Mouse (Mus musculus): ENCODE measurements around the gene Clca2. TPM values are rescaled to one million over a fixed set of nuclear protein-coding genes. Genes with fewer than 3 reads are reported as not detected.
"Not testable (repeated sequence)": the region's sequence is repeated elsewhere in the genome, so short reads cannot be mapped to it uniquely, and the experiment has no call there.

The Clca2 gene
- polyA plus RNA-seq, 1 experiment from 2014 or later, result 0.25 TPM

DNA sequence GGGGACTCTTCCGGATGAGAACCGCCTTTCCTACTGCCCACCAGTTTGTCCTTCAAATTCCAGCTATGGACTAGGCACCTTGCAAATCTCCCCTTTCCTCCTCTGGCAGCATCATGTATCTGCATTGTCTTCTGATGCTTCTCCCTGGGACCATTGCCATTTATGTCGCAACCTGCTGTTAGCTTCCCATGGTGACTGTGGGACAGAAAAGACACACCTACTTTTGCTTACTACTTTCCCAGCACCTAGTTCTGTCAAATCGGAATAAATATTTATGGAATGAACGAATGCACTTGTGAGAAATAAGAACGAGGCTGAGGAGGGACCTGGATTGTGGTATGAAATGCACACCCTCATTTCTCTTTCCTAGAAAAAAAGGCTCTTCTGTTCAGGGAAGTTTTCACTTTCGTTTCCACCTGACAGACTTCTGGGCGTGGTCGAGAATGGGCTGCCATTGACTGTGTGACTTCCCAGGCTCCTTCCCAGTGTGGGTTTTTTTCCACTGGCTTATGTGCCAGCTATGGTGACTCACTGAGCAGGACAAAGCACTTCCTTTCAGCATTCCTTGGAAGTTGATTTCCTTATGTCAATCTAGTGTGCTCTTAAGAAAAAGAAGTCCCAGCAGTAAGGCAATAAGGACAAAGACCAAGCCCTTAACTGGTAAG is 2.8 kb upstream of the Clca2 start:
- Histone ChIP-seq H3K27me3 (ENCODE audit: insufficient read depth, low read length) (no peaks in the 10 kb centered on the region), H3K9me3 (ENCODE audit: low read length) (no peaks in the 10 kb centered on the region), H3K36me3 (ENCODE audit: insufficient read depth, low read length) (no peaks in the 10 kb centered on the region), H3K4me3 (ENCODE audit: low read length) (no peak overlapping the region), H3K4me2 (replicated peaks; ENCODE audit: low read depth, low read length) (no peak overlapping the region), H3K27ac (ENCODE audit: low read length) (no peak overlapping the region), H3K9ac (replicated peaks; ENCODE audit: low read length) (no peak overlapping the region), H3K4me1 (ENCODE audit: insufficient read depth, low read length) (no peaks in the 10 kb centered on the region)
- no peak for ATAC-seq (ENCODE audit: low FRiP score, low TSS enrichment)
- 82% methylated on average over 9 of the region's 9 CpGs for WGBS

- Histone ChIP-seq H3K27me3 (ENCODE audit: insufficient read depth, low read length) (no peaks in the 10 kb centered on the region), H3K27ac (ENCODE audit: low read length) (no peak overlapping the region), H3K4me2 (replicated peaks; ENCODE audit: low read depth, low read length) (no peak overlapping the region), H3K9ac (replicated peaks; ENCODE audit: low read length) (no peak overlapping the region), H3K36me3 (ENCODE audit: insufficient read depth, low read length) (no peaks in the 10 kb centered on the region), H3K9me3 (ENCODE audit: low read length) (0 out of 2 replicates have a peak, but pooled peaks cover 2% of the 10 kb centered on the region), H3K4me1 (ENCODE audit: insufficient read depth, low read length) (no peaks in the 10 kb centered on the region), H3K4me3 (ENCODE audit: low read length) (no peak overlapping the region)
- WGBS, result 29% methylated on average over 8 of the region's 8 CpGs
- ATAC-seq (ENCODE audit: low FRiP score, low TSS enrichment), result no peak
Measured at GRCm38 (mm10) chr3:145087857-145088598, 11.2 kb downstream of the Clca2 start.

GRCm38 (mm10) chr3:145086180-145086579 is 13.1 kb downstream of the Clca2 start:
- H3K4me2 ChIP-seq (replicated peaks; ENCODE audit: low read depth, low read length), result no peak overlapping the region
- no peak overlapping the region for H3K27ac ChIP-seq (ENCODE audit: low read length)
- H3K9me3 ChIP-seq (ENCODE audit: low read length), result 0 out of 2 replicates have a peak, but pooled peaks cover 2% of the 10 kb centered on the region
- no peak overlapping the region for H3K9ac ChIP-seq (replicated peaks; ENCODE audit: low read length)
- no peaks in the 10 kb centered on the region for H3K36me3 ChIP-seq (ENCODE audit: insufficient read depth, low read length)
- WGBS, result 88% methylated on average over 14 of the region's 14 CpGs
- no peaks in the 10 kb centered on the region for H3K27me3 ChIP-seq (ENCODE audit: insufficient read depth, low read length)
- H3K4me3 ChIP-seq (ENCODE audit: low read length), result no peak overlapping the region
- no peaks in the 10 kb centered on the region for H3K4me1 ChIP-seq (ENCODE audit: insufficient read depth, low read length)
- ATAC-seq (ENCODE audit: low FRiP score, low TSS enrichment), result no peak

- H3K4me3 ChIP-seq (ENCODE audit: low read length), result no peak overlapping the region
- no peaks in the 10 kb centered on the region for H3K4me1 ChIP-seq (ENCODE audit: insufficient read depth, low read length)
- 65% methylated on average over 1 of the region's 1 CpGs for WGBS
- 0 out of 2 replicates have a peak, but pooled peaks cover 2% of the 10 kb centered on the region for H3K9me3 ChIP-seq (ENCODE audit: low read length)
- no peaks in the 10 kb centered on the region for H3K27me3 ChIP-seq (ENCODE audit: insufficient read depth, low read length)
- no peak for ATAC-seq (ENCODE audit: low FRiP score, low TSS enrichment)
- H3K36me3 ChIP-seq (ENCODE audit: insufficient read depth, low read length), result no peaks in the 10 kb centered on the region
- no peak overlapping the region for H3K4me2 ChIP-seq (replicated peaks; ENCODE audit: low read depth, low read length)
- no peak overlapping the region for H3K9ac ChIP-seq (replicated peaks; ENCODE audit: low read length)
- no peak overlapping the region for H3K27ac ChIP-seq (ENCODE audit: low read length)
Measured at GRCm38 (mm10) chr3:145083081-145083480, 16.2 kb downstream of the Clca2 start.

- Histone ChIP-seq H3K4me3 (ENCODE audit: low read length) (no peak overlapping the region), H3K9ac (replicated peaks; ENCODE audit: low read length) (no peak overlapping the region), H3K27me3 (ENCODE audit: insufficient read depth, low read length) (no peaks in the 10 kb centered on the region), H3K9me3 (ENCODE audit: low read length) (0 out of 2 replicates have a peak, but pooled peaks cover 2% of the 10 kb centered on the region), H3K4me2 (replicated peaks; ENCODE audit: low read depth, low read length) (no peak overlapping the region), H3K36me3 (ENCODE audit: insufficient read depth, low read length) (no peaks in the 10 kb centered on the region), H3K27ac (ENCODE audit: low read length) (no peak overlapping the region), H3K4me1 (ENCODE audit: insufficient read depth, low read length) (no peaks in the 10 kb centered on the region)
- no peak for ATAC-seq (ENCODE audit: low FRiP score, low TSS enrichment)
- 70% methylated on average over 8 of the region's 8 CpGs for WGBS
Measured at GRCm38 (mm10) chr3:145080904-145081303, 18.3 kb downstream of the Clca2 start.

- Histone ChIP-seq H3K9me3 (ENCODE audit: low read length) (no peaks in the 10 kb centered on the region), H3K4me3 (ENCODE audit: low read length) (no peak overlapping the region), H3K36me3 (ENCODE audit: insufficient read depth, low read length) (no peaks in the 10 kb centered on the region), H3K9ac (replicated peaks; ENCODE audit: low read length) (no peak overlapping the region), H3K27ac (ENCODE audit: low read length) (no peak overlapping the region), H3K27me3 (ENCODE audit: insufficient read depth, low read length) (no peaks in the 10 kb centered on the region), H3K4me2 (replicated peaks; ENCODE audit: low read depth, low read length) (no peak overlapping the region), H3K4me1 (ENCODE audit: insufficient read depth, low read length) (no peaks in the 10 kb centered on the region)
- WGBS, result 83% methylated on average over 6 of the region's 6 CpGs
- ATAC-seq (ENCODE audit: low FRiP score, low TSS enrichment), result no peak
Measured at GRCm38 (mm10) chr3:145078405-145078804, 20.8 kb downstream of the Clca2 start.

DNA sequence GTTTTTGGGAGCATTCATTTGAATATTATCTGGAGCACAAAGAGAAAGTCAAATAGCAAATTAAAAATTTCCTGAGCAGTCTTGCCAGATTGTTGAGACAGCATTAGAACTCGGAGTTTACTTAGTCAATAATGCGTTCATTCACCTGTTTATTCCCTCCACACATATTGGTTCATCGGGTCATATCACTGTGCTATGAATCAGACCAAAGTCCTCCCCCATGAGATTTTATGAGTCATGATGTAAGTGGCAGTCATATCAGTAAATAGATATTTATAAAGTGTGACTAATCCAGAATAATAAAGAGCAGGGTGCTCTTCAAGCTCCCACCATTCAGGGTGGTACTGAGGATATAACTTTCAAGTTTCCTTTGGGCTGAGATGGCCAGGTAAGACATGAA is 26.9 kb downstream of the Clca2 start:
- H3K27me3 ChIP-seq (ENCODE audit: insufficient read depth, low read length), result no peaks in the 10 kb centered on the region
- WGBS, result 92% methylated on average over 3 of the region's 3 CpGs
- ATAC-seq (ENCODE audit: low FRiP score, low TSS enrichment), result no peak
- no peak overlapping the region for H3K4me3 ChIP-seq (ENCODE audit: low read length)
- H3K4me2 ChIP-seq (replicated peaks; ENCODE audit: low read depth, low read length), result no peak overlapping the region
- no peaks in the 10 kb centered on the region for H3K4me1 ChIP-seq (ENCODE audit: insufficient read depth, low read length)
- no peak overlapping the region for H3K27ac ChIP-seq (ENCODE audit: low read length)
- no peak overlapping the region for H3K9ac ChIP-seq (replicated peaks; ENCODE audit: low read length)
- no peaks in the 10 kb centered on the region for H3K9me3 ChIP-seq (ENCODE audit: low read length)
- H3K36me3 ChIP-seq (ENCODE audit: insufficient read depth, low read length), result no peaks in the 10 kb centered on the region

- Histone ChIP-seq H3K36me3 (ENCODE audit: insufficient read depth, low read length) (no peaks in the 10 kb centered on the region), H3K4me3 (ENCODE audit: low read length) (no peak overlapping the region), H3K4me2 (replicated peaks; ENCODE audit: low read depth, low read length) (no peak overlapping the region), H3K27me3 (ENCODE audit: insufficient read depth, low read length) (no peaks in the 10 kb centered on the region), H3K27ac (ENCODE audit: low read length) (no peak overlapping the region), H3K4me1 (ENCODE audit: insufficient read depth, low read length) (no peaks in the 10 kb centered on the region), H3K9ac (replicated peaks; ENCODE audit: low read length) (no peak overlapping the region), H3K9me3 (ENCODE audit: low read length) (no peaks in the 10 kb centered on the region)
- ATAC-seq (ENCODE audit: low FRiP score, low TSS enrichment), result no peak
- 82% methylated on average over 4 of the region's 4 CpGs for WGBS
Measured at GRCm38 (mm10) chr3:145068964-145069363, 30.3 kb downstream of the Clca2 start.

GRCm38 (mm10) chr3:145055138-145055537 is 44.1 kb downstream of the Clca2 start:
- H3K9ac ChIP-seq (replicated peaks; ENCODE audit: low read length); H3K36me3 ChIP-seq (ENCODE audit: insufficient read depth, low read length); ATAC-seq (ENCODE audit: low FRiP score, low TSS enrichment); H3K4me3 ChIP-seq (ENCODE audit: low read length); H3K27ac ChIP-seq (ENCODE audit: low read length); H3K27me3 ChIP-seq (ENCODE audit: insufficient read depth, low read length); H3K4me2 ChIP-seq (replicated peaks; ENCODE audit: low read depth, low read length); H3K9me3 ChIP-seq (ENCODE audit: low read length); H3K4me1 ChIP-seq (ENCODE audit: insufficient read depth, low read length): not testable (repeated sequence)
- 96% methylated on average over 3 of the region's 3 CpGs for WGBS

DNA sequence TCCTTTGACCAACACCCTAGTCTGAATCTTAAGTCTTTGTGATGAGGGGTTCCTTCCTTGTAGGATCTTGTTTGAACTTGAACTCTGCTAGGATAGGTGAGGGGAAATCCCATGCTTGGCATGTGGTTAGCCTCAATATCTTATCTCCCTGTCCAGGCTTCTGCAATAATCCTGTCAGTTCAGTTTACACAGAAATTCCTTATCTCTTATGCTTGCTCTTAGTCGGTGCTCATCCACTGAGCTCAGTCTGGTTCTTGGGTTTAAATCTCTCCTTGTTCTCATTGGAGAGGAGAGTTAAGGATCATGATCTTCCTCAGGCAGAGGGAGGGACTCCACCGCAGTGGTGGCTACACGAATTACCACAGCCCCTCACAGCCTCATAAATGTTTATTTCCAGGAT is 49.4 kb downstream of the Clca2 start:
- Histone ChIP-seq H3K27ac (ENCODE audit: low read length) (no peak overlapping the region), H3K4me1 (ENCODE audit: insufficient read depth, low read length) (no peaks in the 10 kb centered on the region), H3K9me3 (ENCODE audit: low read length) (no peaks in the 10 kb centered on the region), H3K36me3 (ENCODE audit: insufficient read depth, low read length) (no peaks in the 10 kb centered on the region), H3K27me3 (ENCODE audit: insufficient read depth, low read length) (no peaks in the 10 kb centered on the region), H3K9ac (replicated peaks; ENCODE audit: low read length) (no peak overlapping the region), H3K4me3 (ENCODE audit: low read length) (no peak overlapping the region), H3K4me2 (replicated peaks; ENCODE audit: low read depth, low read length) (no peak overlapping the region)
- 67% methylated on average over 3 of the region's 3 CpGs for WGBS
- ATAC-seq (ENCODE audit: low FRiP score, low TSS enrichment), result no peak

Measured in kidney, embryonic 16.5 days (tissue).